Mouse (Mus musculus) small intestine, adult 2 months (tissue): ENCODE results near the gene Gm20388.

Source experiments
- CTCF ChIP-seq: fragments of 200-500 bp; IDR thresholded peaks from 2 replicates; pipeline ENCODE4 v1.5.1; 2012; ENCODE audit warnings: low read depth, mild to moderate bottlenecking, control low read depth, inconsistent platforms, low read length, moderate library complexity, mixed read lengths; ENCODE audit not compliant: insufficient replicate concordance, insufficient read length; ENCODE audit errors: extremely low read depth
- POLR2A ChIP-seq: fragments of 200-500 bp; IDR thresholded peaks from 2 replicates; pipeline ENCODE4 v1.6.1; 2012; ENCODE audit warnings: low read depth, mild to moderate bottlenecking, control low read depth, inconsistent platforms, low read length, moderate library complexity

GRCm38 (mm10) chr8:121397201-121397698 lies 1486.6 kb downstream of the Gm20388 start:
- no peak for TF ChIP-seq CTCF
- no peak for TF ChIP-seq POLR2A
